Mouse (Mus musculus): ENCODE measurements around the gene Slco2a1. TPM values are rescaled to one million over a fixed set of nuclear protein-coding genes. Genes with fewer than 3 reads are reported as not detected.

The Slco2a1 gene
- polyA plus RNA-seq, 1 experiment, result not detected

DNA sequence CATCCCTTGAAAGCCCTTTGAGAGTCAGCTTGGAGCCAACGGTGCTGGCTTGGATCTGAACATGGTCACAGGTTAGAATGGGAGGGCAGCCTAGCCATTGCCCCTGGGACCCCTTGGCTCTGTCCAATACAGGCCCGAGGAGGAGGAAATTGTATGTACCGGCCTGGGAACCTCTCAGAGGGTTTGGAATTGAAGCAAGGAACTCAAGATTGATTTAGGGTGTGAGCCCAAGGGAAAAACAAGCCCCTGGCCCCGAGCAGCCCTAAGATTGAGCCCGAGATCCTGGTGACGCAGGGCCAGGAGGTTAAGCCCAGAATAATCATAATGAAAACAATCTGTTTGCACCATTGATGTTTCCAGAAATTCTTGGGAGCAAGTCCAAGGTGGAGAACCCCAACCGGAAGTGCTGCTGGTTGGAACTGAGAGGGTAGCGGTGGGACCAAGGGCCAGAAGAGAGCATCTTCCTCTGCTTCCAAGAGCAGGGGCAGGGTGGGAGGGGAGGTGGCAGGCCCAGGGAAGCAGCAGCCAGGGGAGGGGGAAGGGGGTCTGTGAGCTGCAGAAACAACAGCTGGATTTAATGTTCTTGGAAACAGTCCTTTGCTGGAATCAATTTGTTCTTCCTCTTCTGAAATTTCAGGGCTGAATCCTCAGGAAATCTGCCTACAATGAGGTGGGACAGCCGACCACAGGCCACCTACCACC is 10.6 kb upstream of the Slco2a1 start:
- TF ChIP-seq GATA1 (IDR thresholded peaks at IDR 0.05; ENCODE audit: low read length), result no peak

DNA sequence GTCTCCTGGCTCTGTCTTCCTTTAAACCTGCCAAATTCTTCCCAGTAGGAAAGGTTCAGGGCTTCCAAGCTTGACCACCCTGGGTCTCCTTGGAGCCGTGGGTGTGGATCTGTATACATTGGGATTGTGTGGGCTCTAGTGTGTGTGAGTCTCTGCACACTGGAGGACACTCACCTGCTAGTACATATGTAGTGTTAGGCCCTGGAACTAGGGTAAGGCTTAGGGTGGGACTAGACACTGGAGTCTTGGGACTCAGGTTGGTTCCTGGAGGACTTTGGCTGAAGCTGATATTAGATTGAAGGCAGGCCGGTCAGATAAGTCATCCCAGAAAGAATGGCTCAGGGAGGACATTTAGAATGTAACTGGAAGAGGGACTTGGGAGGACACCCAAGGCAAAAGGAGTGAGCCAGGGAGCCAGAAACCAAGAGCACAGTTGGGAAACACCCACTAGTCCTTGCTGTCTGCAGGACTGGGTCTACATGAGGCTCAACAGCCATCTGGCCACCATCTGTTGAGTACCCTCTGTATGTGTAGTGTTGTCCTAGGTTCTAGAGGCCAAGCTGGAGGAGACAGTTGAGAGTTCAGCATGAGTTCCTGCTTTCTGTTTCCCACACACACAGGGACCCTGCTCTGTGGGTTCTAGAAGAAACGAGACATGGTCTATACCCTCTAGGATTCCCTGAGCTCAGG is 9.4 kb upstream of the Slco2a1 start:
- no peak for TF ChIP-seq GATA1 (IDR thresholded peaks at IDR 0.05; ENCODE audit: low read length)

- TF ChIP-seq GATA1 (IDR thresholded peaks at IDR 0.05; ENCODE audit: low read length), result no peak
These were observed 8.6 kb upstream of the Slco2a1 start for GRCm38 (mm10) chr9:102979956-102980355.

DNA sequence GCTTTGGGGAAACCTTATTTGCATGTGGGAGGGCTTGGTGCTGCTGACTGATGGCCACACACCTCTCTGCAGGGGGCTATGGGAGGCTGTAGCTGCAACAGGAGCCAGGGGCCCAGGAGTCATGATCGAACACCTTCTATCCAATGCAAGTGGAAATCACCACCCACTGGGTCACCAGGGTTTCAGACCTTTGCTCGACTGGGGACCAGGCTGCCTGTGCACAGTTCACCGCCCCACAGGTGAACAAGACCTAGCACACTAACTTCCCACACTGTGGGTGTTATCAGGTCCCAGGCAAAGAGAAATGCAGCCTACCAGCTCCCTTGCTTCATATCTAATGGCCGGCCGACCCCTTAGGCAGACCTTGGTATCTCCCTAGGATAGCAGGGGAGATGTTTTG is 8.1 kb upstream of the Slco2a1 start:
- no peak for TF ChIP-seq GATA1 (IDR thresholded peaks at IDR 0.05; ENCODE audit: low read length)

DNA sequence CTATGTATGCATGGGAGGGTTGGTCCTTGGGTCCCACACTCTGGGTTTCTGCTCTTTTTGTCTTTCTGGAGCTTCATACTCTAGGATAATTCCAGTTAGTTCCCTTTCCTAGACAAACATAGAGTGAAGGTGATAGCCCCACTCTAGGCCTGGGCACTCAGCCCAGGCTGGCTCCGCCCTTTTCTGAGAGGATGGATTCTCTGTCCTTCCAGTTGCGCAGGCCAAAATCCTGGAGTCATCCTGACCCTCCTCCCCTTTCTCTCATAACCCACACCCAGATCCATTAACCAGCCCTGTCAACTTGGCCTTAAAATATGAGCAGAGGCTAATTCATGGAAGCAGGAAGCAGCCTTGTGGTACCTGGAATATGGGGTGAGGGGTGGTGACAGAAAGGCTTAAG is 6.7 kb upstream of the Slco2a1 start:
- TF ChIP-seq GATA1 (IDR thresholded peaks at IDR 0.05; ENCODE audit: low read length), result no peak

DNA sequence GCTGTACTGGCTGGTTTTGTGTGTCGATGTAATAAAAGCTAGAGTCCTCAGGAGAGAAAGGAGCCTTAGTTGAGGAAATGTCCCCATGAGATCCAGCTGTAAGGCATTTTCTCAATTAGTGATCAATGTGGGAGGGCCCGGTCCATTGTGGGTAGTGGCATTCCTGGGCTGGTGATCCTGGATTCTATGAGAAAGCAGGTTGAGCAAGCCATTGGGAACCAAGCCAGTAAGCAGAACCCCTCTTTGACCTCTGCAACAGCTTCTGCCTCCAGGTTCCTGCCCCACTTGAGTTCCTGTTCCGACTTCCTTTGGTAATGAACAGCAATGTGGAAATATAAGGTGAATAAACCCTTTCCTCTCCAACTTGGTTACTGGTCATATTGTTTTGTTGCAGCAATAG is 6.1 kb upstream of the Slco2a1 start:
- no peak for TF ChIP-seq GATA1 (IDR thresholded peaks at IDR 0.05; ENCODE audit: low read length)

GRCm38 (mm10) chr9:102985111-102985510 is 3.4 kb upstream of the Slco2a1 start:
- no peak for TF ChIP-seq GATA1 (IDR thresholded peaks at IDR 0.05; ENCODE audit: low read length)

- TF ChIP-seq GATA1 (IDR thresholded peaks at IDR 0.05; ENCODE audit: low read length), result no peak
These were observed 2.6 kb upstream of the Slco2a1 start for GRCm38 (mm10) chr9:102985939-102986338.

DNA sequence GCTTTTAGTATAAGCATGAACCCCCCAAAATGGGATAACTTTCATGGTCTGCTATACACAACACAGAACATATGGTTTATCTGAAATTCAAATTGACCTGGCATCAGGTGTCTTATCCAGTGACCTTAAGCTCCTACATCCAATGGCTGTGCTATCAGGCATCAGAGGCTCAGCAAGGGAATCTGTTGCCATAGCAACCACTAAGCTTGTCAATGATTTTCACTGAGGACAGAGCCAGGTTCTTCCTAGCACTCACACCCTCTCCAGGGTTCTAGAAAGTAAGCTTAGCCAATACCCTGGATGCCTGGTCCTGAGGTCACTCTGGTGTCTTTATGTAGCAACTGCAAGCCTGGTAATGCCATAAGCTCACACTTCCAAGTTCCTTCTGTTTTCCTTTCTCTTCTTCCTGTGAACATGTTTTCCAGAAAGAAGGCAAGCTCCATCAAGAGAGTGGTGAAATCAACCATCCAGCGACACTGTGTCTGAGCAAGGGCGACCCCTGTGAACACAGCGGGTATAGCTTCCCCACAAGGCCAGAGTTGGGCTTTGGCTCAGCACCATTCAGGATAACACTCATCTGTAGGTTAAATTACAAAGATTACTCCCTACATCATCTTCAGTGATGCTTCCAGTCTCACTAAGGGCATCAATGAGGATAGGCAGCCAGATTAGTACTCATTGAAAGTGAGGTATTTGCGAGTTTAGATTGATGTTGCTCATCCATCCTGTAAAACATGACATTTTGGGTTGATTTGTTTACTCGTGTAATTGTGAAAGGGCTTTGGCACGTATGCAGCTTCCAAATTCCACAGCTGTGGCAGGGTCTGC is 2.0 kb downstream of the Slco2a1 start:
- no peak for TF ChIP-seq GATA1 (IDR thresholded peaks at IDR 0.05; ENCODE audit: low read length)

GRCm38 (mm10) chr9:102991134-102991406 is 2.6 kb downstream of the Slco2a1 start:
- no peak for TF ChIP-seq GATA1 (IDR thresholded peaks at IDR 0.05; ENCODE audit: low read length)

DNA sequence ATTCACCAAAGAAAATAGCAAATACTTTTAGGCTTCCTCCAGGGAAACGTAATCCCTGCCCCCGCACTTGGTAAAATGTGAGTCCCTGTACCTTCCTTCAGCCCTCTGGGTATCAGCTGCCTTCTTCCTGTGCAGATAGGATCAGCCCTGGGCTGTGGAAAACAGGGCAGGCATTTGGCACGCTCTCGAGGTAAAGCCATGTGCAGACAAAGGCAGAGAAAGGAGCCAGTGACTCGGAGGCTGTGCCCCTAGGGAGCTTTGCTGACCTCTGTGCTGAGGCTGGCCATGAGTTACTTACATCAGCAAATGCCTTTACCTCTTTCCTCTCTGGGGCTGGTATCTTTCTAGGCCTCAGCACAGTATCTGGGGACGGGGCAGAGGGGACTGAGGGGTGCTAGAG is 4.4 kb downstream of the Slco2a1 start:
- no peak for TF ChIP-seq GATA1 (IDR thresholded peaks at IDR 0.05; ENCODE audit: low read length)

- TF ChIP-seq GATA1 (IDR thresholded peaks at IDR 0.05; ENCODE audit: low read length), result no peak
These were observed 5.3 kb downstream of the Slco2a1 start for GRCm38 (mm10) chr9:102993764-102994163.

DNA sequence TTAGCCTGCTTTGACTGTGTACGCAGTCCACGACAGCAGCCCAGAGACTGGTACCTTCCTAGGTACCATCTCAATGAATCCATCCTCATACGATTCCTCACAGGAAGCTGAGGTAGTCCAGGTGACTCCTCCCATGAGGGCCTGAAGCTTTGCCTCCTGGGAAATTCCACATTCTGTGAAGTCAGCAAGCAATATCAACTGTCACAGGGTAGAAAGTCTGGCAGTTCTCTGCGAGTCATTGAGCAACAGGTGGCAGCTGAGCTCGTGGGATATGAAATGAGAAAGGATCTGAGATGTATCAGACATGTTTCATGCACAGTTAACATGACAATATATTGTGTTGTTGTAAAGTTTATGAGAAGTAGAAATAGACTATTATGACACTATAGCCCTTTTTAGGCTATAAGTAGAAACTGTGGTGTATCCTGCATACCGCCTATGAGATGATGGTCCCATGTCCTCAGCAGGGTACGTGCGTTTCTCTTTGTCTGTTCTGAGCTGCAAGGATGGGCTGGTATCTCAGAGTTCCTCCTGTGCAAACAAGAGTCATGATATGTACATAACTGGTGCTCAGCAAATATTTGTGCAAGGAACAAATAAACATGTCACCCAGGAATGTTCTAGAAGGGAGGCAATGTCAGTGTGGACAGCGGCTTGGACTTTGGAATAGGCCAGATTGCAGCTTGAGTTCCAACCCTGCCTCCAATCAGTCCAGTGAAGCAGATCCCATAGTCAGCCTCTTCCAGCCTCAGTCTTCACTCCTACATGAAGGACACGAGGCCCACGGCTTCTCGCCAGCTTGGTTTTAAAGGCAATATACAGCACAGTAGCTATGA is 7.5 kb downstream of the Slco2a1 start:
- no peak for TF ChIP-seq GATA1 (IDR thresholded peaks at IDR 0.05; ENCODE audit: low read length)

GRCm38 (mm10) chr9:103000384-103000783 is 11.9 kb downstream of the Slco2a1 start:
- no peak for TF ChIP-seq GATA1 (IDR thresholded peaks at IDR 0.05; ENCODE audit: low read length)

DNA sequence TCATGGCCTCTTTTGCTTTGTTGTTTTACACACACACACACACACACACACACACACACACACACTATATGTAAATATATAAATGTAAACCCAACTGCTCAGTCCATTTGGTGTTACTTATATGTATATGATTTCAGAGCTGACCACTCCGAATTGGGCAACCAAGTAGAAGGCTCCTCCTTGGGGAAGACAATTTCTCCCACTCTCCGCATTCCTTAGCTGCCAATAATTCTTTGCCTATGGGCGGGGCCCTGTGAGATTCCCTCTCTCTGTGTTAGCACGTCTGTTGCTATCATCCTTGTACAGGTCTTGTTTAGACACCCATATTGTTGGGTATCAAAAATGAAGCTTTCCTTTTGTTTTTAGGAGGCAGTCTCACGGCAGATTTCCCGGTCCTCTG is 15.8 kb downstream of the Slco2a1 start:
- no peak for TF ChIP-seq GATA1 (IDR thresholded peaks at IDR 0.05; ENCODE audit: low read length)

GRCm38 (mm10) chr9:103007699-103008078 is 19.2 kb downstream of the Slco2a1 start:
- no peak for TF ChIP-seq GATA1 (IDR thresholded peaks at IDR 0.05; ENCODE audit: low read length)
